Comparison of ENCODE assay signal across 8 mouse cellular contexts in the genomic region with DNA sequence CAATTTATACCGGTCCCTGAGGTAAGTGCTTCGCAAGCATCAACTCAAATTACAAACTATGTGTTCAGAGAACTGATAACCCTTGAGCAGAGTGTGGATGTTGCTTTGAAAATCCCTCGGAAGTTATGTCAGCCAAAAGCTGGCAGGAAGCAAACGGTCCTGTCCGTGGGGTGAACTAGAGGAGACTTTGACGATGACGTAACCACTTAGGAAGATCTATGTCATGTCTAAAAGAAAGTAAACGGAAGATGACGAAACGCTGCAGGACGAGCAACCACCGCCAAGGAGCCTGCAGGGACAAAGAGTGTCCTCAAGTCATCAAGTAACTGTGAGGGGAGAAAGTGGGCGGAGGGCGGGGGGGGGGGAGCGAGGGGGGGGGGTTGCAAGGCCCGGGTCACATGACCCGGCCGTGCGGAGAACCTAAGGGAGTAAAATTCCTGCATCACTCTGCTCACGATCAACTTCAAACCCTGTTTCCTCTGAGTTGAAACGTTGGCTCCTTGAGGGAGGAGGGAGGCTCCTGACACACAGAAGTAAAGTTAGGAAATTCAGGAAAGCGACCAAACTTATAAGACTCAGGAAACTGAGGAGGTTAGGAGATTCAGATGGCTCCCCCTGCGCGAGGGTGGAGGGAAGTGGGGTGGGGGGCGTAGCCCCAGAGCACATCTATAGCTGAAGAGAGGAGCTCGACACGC. TPM values are rescaled to one million over a fixed set of nuclear protein-coding genes. Genes with fewer than 3 reads are reported as not detected.
DNase-seq lines count a peak whose midpoint lies in the region; ATAC-seq and TF ChIP-seq lines count a peak whose summit lies in the region.

No protein-coding gene starts in this region.

- 3% methylated on average over 24 of the region's 27 CpGs for WGBS in forebrain, embryonic 15.5 days
- 2% methylated on average over 24 of the region's 27 CpGs for WGBS in intestine, embryonic 14.5 days
- under 1% methylated on average over 23 of the region's 27 CpGs for WGBS in lung, adult 2 months
- 3% methylated on average over 25 of the region's 27 CpGs for whole genome bisulfite sequencing in neural tube, embryonic 14.5 days

- H3K9me3 ChIP-seq in E14TG2a.4 (ENCODE audit: low read length) = no peaks in the 10 kb centered on the region
- no peaks in the 10 kb centered on the region for H3K9me3 ChIP-seq in forebrain, embryonic 15.5 days
- no peaks in the 10 kb centered on the region for H3K9me3 ChIP-seq in intestine, embryonic 14.5 days (ENCODE audit: control insufficient read depth, low read length)
- H3K9me3 ChIP-seq in neural tube, embryonic 14.5 days (ENCODE audit: control insufficient read depth, low read length) = no peaks in the 10 kb centered on the region

- peaks cover 51% of the 10 kb centered on the region for H3K4me1 ChIP-seq in E14TG2a.4 (replicated peaks; ENCODE audit: low read depth, low read length)
- H3K4me1 ChIP-seq in forebrain, embryonic 15.5 days = peaks cover 7% of the 10 kb centered on the region
- no peaks in the 10 kb centered on the region for H3K4me1 ChIP-seq in intestine, embryonic 14.5 days (replicated peaks; ENCODE audit: control insufficient read depth, insufficient read depth, low read length)
- H3K4me1 ChIP-seq in lung, adult 2 months (ENCODE audit: control insufficient read depth, insufficient read depth, low read length) = peaks cover 8% of the 10 kb centered on the region
- no peaks in the 10 kb centered on the region for H3K4me1 ChIP-seq in neural tube, embryonic 14.5 days (ENCODE audit: control insufficient read depth, insufficient read depth, low read length)

- no peak overlapping the region for H3K27ac ChIP-seq in forebrain, embryonic 15.5 days (replicated peaks)
- peak overlapping the region; percentile 23; the same call in 1 of the 2 replicates for H3K27ac ChIP-seq in intestine, embryonic 14.5 days (ENCODE audit: low read depth)
- H3K27ac ChIP-seq in neural tube, embryonic 14.5 days (ENCODE audit: low read depth, low read length) = no peak overlapping the region

- H3K36me3 ChIP-seq in E14TG2a.4 (ENCODE audit: insufficient read depth, low read length) = no peaks in the 10 kb centered on the region
- H3K36me3 ChIP-seq in forebrain, embryonic 15.5 days = no peaks in the 10 kb centered on the region
- no peaks in the 10 kb centered on the region for H3K36me3 ChIP-seq in intestine, embryonic 14.5 days (ENCODE audit: control insufficient read depth, insufficient read depth, low read length)
- no peaks in the 10 kb centered on the region for H3K36me3 ChIP-seq in neural tube, embryonic 14.5 days (ENCODE audit: control insufficient read depth, insufficient read depth, low read length)

- peak; percentile 97 for DNase-seq in adipocyte (ENCODE audit: low spot score)
- peak; percentile 71 for DNase-seq in intestine, embryonic 14.5 days (ENCODE audit: low spot score)
- DNase-seq in lung, adult 2 months = peak; percentile 26
- no peak for DNase-seq in frontal cortex, postnatal 14 days (ENCODE audit: low spot score in 2 of 2)
- DNase-seq in layer of hippocampus, adult 11-12 months (ENCODE audit: low spot score) = no peak

- H3K9ac ChIP-seq in forebrain, embryonic 15.5 days (replicated peaks) = peak overlapping the region; percentile 28; the same call in 1 of the 2 replicates
- H3K9ac ChIP-seq in intestine, embryonic 14.5 days (ENCODE audit: low read length) = peak overlapping the region; percentile 40
- 0 out of 2 replicates have a peak overlapping the region, but pooled peaks have one; percentile 7 for H3K9ac ChIP-seq in neural tube, embryonic 14.5 days (replicated peaks; ENCODE audit: low read depth, low read length)

- H3K4me2 ChIP-seq in forebrain, embryonic 15.5 days (replicated peaks) = peak overlapping the region; percentile 48
- peak overlapping the region; percentile 67 for H3K4me2 ChIP-seq in intestine, embryonic 14.5 days (ENCODE audit: low read length)
- H3K4me2 ChIP-seq in neural tube, embryonic 14.5 days (ENCODE audit: low read depth, low read length) = peak overlapping the region; percentile 44

- 0 out of 2 replicates have a peak overlapping the region, but pooled peaks have one; percentile 11 for H3K4me3 ChIP-seq in E14TG2a.4 (replicated peaks; ENCODE audit: low read length)
- peak overlapping the region; percentile 27 for H3K4me3 ChIP-seq in forebrain, embryonic 15.5 days
- H3K4me3 ChIP-seq in intestine, embryonic 14.5 days (ENCODE audit: low read depth, low read length) = peak overlapping the region; percentile 38
- peak overlapping the region; percentile 54 for H3K4me3 ChIP-seq in lung, adult 2 months (replicated peaks; ENCODE audit: extremely low read depth, low read depth, low read length)
- H3K4me3 ChIP-seq in neural tube, embryonic 14.5 days (ENCODE audit: low read depth, low read length) = peak overlapping the region; percentile 18; the same call in 1 of the 2 replicates

- peak; percentile 63; the same call in 1 of the 2 replicates for ATAC-seq in forebrain, embryonic 15.5 days (replicated peaks)
- peak; percentile 86 for ATAC-seq in intestine, embryonic 14.5 days (replicated peaks; ENCODE audit: low FRiP score, low TSS enrichment, low read depth)
- ATAC-seq in neural tube, embryonic 14.5 days (ENCODE audit: low read depth) = peak; percentile 52; the same call in 1 of the 2 replicates

- no peak for TF ChIP-seq CTCF in E14TG2a.4 (conservative IDR thresholded peaks at IDR 0.05; ENCODE audit: low read length)
- TF ChIP-seq CTCF in lung, adult 2 months (IDR thresholded peaks at IDR 0.05; ENCODE audit: insufficient read depth, low read length) = no peak

- no peak for TF ChIP-seq POLR2A in lung, adult 2 months (IDR thresholded peaks at IDR 0.05; ENCODE audit: borderline replicate concordance, extremely low read depth, low read depth, low read length)

- H3K27me3 ChIP-seq in E14TG2a.4 (ENCODE audit: insufficient read depth, low read length) = peaks cover 16% of the 10 kb centered on the region
- no peaks in the 10 kb centered on the region for H3K27me3 ChIP-seq in forebrain, embryonic 15.5 days
- no peaks in the 10 kb centered on the region for H3K27me3 ChIP-seq in intestine, embryonic 14.5 days (replicated peaks; ENCODE audit: control insufficient read depth, insufficient read depth, low read length)
- no peaks in the 10 kb centered on the region for H3K27me3 ChIP-seq in neural tube, embryonic 14.5 days (ENCODE audit: control insufficient read depth, insufficient read depth, low read length)

RNA-seq across cellular contexts. Expression of gene Cpsf6, which starts 13.5 kb away (rescaled TPM):
- 201 and 205 TPM in 2 replicates for polyA plus RNA-seq in forebrain, embryonic 15.5 days (2015; fragmentation: Nextera tagmentation; extraction: Ambion mirVana)
- polyA plus RNA-seq in intestine, embryonic 14.5 days (2014; fragmentation: Nextera tagmentation; extraction: Ambion mirVana) = 150 and 169 TPM in 2 replicates
- polyA plus RNA-seq in lung, adult 2 months (2012; rRNA removed) = 51.7 and 57.9 TPM in 2 replicates
- polyA plus RNA-seq in neural tube, embryonic 14.5 days (2014; fragmentation: Nextera tagmentation; extraction: Ambion mirVana) = 180 and 203 TPM in 2 replicates

Comparison
In these comparisons a context has a peak if more than half of its experiments do, and no peak if none do; other contexts are left out.
1. DNase-seq: peak in adipocyte (single experiment), intestine, embryonic 14.5 days (single experiment) and lung, adult 2 months (single experiment); none in frontal cortex, postnatal 14 days (0 of 2) and layer of hippocampus, adult 11-12 months (single experiment).
2. Peak in every context shown above with its lines, with median percentiles within 50 percentile points of each other: H3K4me3 ChIP-seq, ATAC-seq, H3K4me2 ChIP-seq and H3K9ac ChIP-seq.